ENCODE assay signal across 14 mouse cellular contexts in the genomic region with DNA sequence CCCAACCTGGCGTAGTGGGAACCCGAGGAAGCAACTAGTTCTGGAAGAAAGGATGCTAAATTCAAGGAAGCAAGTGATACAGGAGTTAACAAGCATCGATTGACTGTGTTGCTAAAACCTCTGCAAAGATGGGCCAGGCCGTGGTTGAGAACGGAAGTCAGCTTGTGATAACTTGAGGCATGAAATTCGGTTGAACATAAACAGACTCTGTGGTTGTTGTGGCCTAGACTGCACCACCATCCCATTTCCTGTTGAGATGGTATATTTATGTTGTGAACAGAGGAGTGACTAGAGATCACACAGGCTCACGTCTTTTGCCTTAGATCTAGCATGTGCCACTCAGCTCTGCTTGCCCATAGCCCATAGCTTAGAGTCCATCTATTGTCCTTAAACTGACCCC. TPM values are rescaled to one million over a fixed set of nuclear protein-coding genes. Genes with fewer than 3 reads are reported as not detected.
A peak's percentile ranks its signal among the peaks of the same experiment; 100 is the strongest.
DNase-seq lines count a peak whose midpoint lies in the region; ATAC-seq and TF ChIP-seq lines count a peak whose summit lies in the region.
"Had no signal": no experiment of that assay in that cellular context is flagged by ENCODE, and none has a peak within 500 bp of the region (broad histone marks: within the 10 kb centered on the region; RNA-seq: fewer than 3 reads in every experiment).

No protein-coding gene starts in this region.

- no peak overlapping the region for H3K4me2 ChIP-seq in liver, embryonic 12.5 days
- H3K4me2 ChIP-seq in hindbrain, embryonic 16.5 days (ENCODE audit: low read length), result no peak overlapping the region
- H3K4me2 ChIP-seq in hindbrain, embryonic 13.5 days, result no peak overlapping the region
- H3K4me2 ChIP-seq: kidney, embryonic 15.5 days had no signal

- no peak overlapping the region for H3K27ac ChIP-seq in liver, adult 2 months (replicated peaks; ENCODE audit: insufficient read depth, low read depth, low read length)
- H3K27ac ChIP-seq in liver, embryonic 12.5 days, result no peak overlapping the region
- no peak overlapping the region for H3K27ac ChIP-seq in hindbrain, embryonic 16.5 days (ENCODE audit: low read depth, low read length)
- H3K27ac ChIP-seq in hindbrain, embryonic 13.5 days, result no peak overlapping the region
- H3K27ac ChIP-seq: kidney, embryonic 15.5 days had no signal

- H3K9ac ChIP-seq in liver, adult 2 months (ENCODE audit: low read depth, low read length), result no peak overlapping the region
- no peak overlapping the region for H3K9ac ChIP-seq in liver, embryonic 12.5 days
- no peak overlapping the region for H3K9ac ChIP-seq in hindbrain, embryonic 16.5 days (ENCODE audit: low read depth, low read length)
- H3K9ac ChIP-seq in hindbrain, embryonic 13.5 days, result no peak overlapping the region
- H3K9ac ChIP-seq: kidney, embryonic 15.5 days had no signal

- no peaks in the 10 kb centered on the region for H3K36me3 ChIP-seq in liver, adult 2 months (ENCODE audit: control insufficient read depth, insufficient read depth, low read length)
- no peaks in the 10 kb centered on the region for H3K36me3 ChIP-seq in liver, embryonic 12.5 days
- H3K36me3 ChIP-seq in hindbrain, embryonic 16.5 days (ENCODE audit: control insufficient read depth, insufficient read depth, low read length), result no peaks in the 10 kb centered on the region
- H3K36me3 ChIP-seq in hindbrain, embryonic 13.5 days, result no peaks in the 10 kb centered on the region
- H3K36me3 ChIP-seq: kidney, embryonic 15.5 days had no signal

- no peak overlapping the region for H3K4me3 ChIP-seq in liver, adult 2 months (ENCODE audit: insufficient read depth, low read depth, low read length)
- no peak overlapping the region for H3K4me3 ChIP-seq in liver, embryonic 12.5 days
- no peak overlapping the region for H3K4me3 ChIP-seq in hindbrain, embryonic 16.5 days (ENCODE audit: low read length)
- H3K4me3 ChIP-seq in hindbrain, embryonic 13.5 days, result no peak overlapping the region
- H3K4me3 ChIP-seq: kidney, embryonic 15.5 days had no signal

- peak; percentile 5 for DNase-seq in liver, adult 2 months (ENCODE audit: extremely low read depth, low read depth, low spot score)
- DNase-seq in skeletal muscle tissue, adult 2 months (ENCODE audit: low read depth, low spot score), result peak; percentile 10
- peak; percentile 62 for DNase-seq in thymus, postnatal 4 days
- DNase-seq in right cerebral cortex, postnatal 14 days, result no peak
- DNase-seq: adrenal gland, postnatal 25 days; cerebellum, adult 11 months; embryo, embryonic 11 days; layer of hippocampus, adult 9-11 months had no signal

- TF ChIP-seq CTCF in liver, adult 2 months (IDR thresholded peaks at IDR 0.05; ENCODE audit: low read depth, low read length), result no peak

- no peak for ATAC-seq in liver, embryonic 12.5 days
- peak; percentile 83 for ATAC-seq in inflammation-experienced regulatory T-cells, adult 6 months
- ATAC-seq in hindbrain, embryonic 16.5 days, result no peak
- no peak for ATAC-seq in hindbrain, embryonic 13.5 days (ENCODE audit: low FRiP score)
- ATAC-seq: Patski had no signal

- H3K9me3 ChIP-seq in liver, embryonic 12.5 days (replicated peaks), result no peaks in the 10 kb centered on the region
- H3K9me3 ChIP-seq in hindbrain, embryonic 16.5 days (ENCODE audit: control insufficient read depth, low read length), result no peaks in the 10 kb centered on the region
- no peaks in the 10 kb centered on the region for H3K9me3 ChIP-seq in hindbrain, embryonic 13.5 days
- H3K9me3 ChIP-seq: kidney, embryonic 15.5 days had no signal

- H3K4me1 ChIP-seq in liver, adult 2 months (ENCODE audit: control insufficient read depth, insufficient read depth, low read length), result no peaks in the 10 kb centered on the region; the same call in 1 of the 2 replicates
- no peaks in the 10 kb centered on the region for H3K4me1 ChIP-seq in liver, embryonic 12.5 days
- H3K4me1 ChIP-seq in hindbrain, embryonic 16.5 days (ENCODE audit: control insufficient read depth, insufficient read depth, low read depth, low read length), result no peaks in the 10 kb centered on the region
- no peaks in the 10 kb centered on the region for H3K4me1 ChIP-seq in hindbrain, embryonic 13.5 days (replicated peaks)
- H3K4me1 ChIP-seq: kidney, embryonic 15.5 days had no signal

- WGBS in liver, adult 2 months, result 73% methylated on average over 7 of the region's 7 CpGs
- 28% methylated on average over 7 of the region's 7 CpGs for WGBS in liver, embryonic 12.5 days (ENCODE audit: insufficient replicate concordance)
- WGBS in hindbrain, embryonic 16.5 days, result 90% methylated on average over 7 of the region's 7 CpGs
- 91% methylated on average over 7 of the region's 7 CpGs for WGBS in hindbrain, embryonic 13.5 days

- no peaks in the 10 kb centered on the region for H3K27me3 ChIP-seq in liver, adult 2 months (ENCODE audit: control insufficient read depth, insufficient read depth, low read length)
- no peaks in the 10 kb centered on the region for H3K27me3 ChIP-seq in liver, embryonic 12.5 days (replicated peaks)
- H3K27me3 ChIP-seq in hindbrain, embryonic 16.5 days (replicated peaks; ENCODE audit: control insufficient read depth, insufficient read depth, low read length), result no peaks in the 10 kb centered on the region
- no peaks in the 10 kb centered on the region for H3K27me3 ChIP-seq in hindbrain, embryonic 13.5 days
- H3K27me3 ChIP-seq: kidney, embryonic 15.5 days; Patski had no signal

- no peak for TF ChIP-seq POLR2A in liver, adult 2 months (IDR thresholded peaks at IDR 0.05; ENCODE audit: extremely low read depth, insufficient read depth, low read length)

- H3K79me2 ChIP-seq in liver, adult 2 months (ENCODE audit: control insufficient read depth, insufficient read depth, low read length), result no peaks in the 10 kb centered on the region

RNA-seq across cellular contexts. Expression of a gene that starts 36.5 kb away (rescaled TPM):
- total RNA-seq in liver, adult 2 months (2014; rRNA removed), result 0.07 and 0.09 TPM in 2 replicates
- polyA plus RNA-seq in liver, adult 2 months (2012; rRNA removed), result 0.01 TPM in 1 of 2 replicates, not detected in the other
- polyA plus RNA-seq in liver, embryonic 12.5 days (2016; fragmentation: Nextera tagmentation; extraction: Ambion mirVana), result 0.02 and 0.10 TPM in 2 replicates
- 10 to 100 TPM in 2 of 3 experiments, under 1 TPM in 1; 0.88 to 17.6 (median 14.3) TPM for polyA plus RNA-seq in inflammation-experienced regulatory T-cells, adult 6 months (2017; shearing (Covaris generic))
- polyA plus RNA-seq in hindbrain, embryonic 16.5 days (2015; fragmentation: Nextera tagmentation; extraction: Ambion mirVana), result 2.9 and 3.0 TPM in 2 replicates
- 0.90 and 1.5 TPM in 2 replicates for polyA plus RNA-seq in hindbrain, embryonic 13.5 days (2015; fragmentation: Nextera tagmentation; extraction: Ambion mirVana)
